Mouse (Mus musculus) stomach, postnatal 0 days (tissue): ENCODE results near the gene Chn1. TPM values are rescaled to one million over a fixed set of nuclear protein-coding genes. Genes with fewer than 3 reads are reported as not detected.

Experiments used
- ATAC-seq: fragments of 200-750 bp; cut with Nextera tagmentation; 2 replicates; pipeline ENCODE4 v1.8.0; 2017; ENCODE audit not compliant: low FRiP score, low TSS enrichment
- DNase-seq: peaks from one replicate; pipeline ENCODE4 v3.0.0-alpha.2; 2016; ENCODE audit warnings: low spot score
- H3K27ac ChIP-seq: fragments of 300-500 bp; sonication (generic); replicated peaks from 2 replicates; pipeline ENCODE4 v1.5.1; 2014; ENCODE audit warnings: mild to moderate bottlenecking, control low read depth
- H3K27me3 ChIP-seq: fragments of 300-500 bp; sonication (generic); 2 replicates; pipeline ENCODE4 v1.6.1; 2014; ENCODE audit warnings: low read length; ENCODE audit not compliant: control insufficient read depth, insufficient read depth
- H3K36me3 ChIP-seq: fragments of 300-500 bp; sonication (generic); 2 replicates; pipeline ENCODE4 v1.6.1; 2014; ENCODE audit warnings: low read length, mixed read lengths; ENCODE audit not compliant: control insufficient read depth, insufficient read depth
- H3K4me1 ChIP-seq: fragments of 300-500 bp; sonication (generic); replicated peaks from 2 replicates; pipeline ENCODE4 v1.6.1; 2014; ENCODE audit warnings: antibody characterized with exemption; ENCODE audit not compliant: control insufficient read depth, insufficient read depth
- H3K4me2 ChIP-seq: fragments of 300-500 bp; sonication (generic); replicated peaks from 2 replicates; pipeline ENCODE4 v1.6.1; 2014; ENCODE audit warnings: low read depth, mild to moderate bottlenecking, control low read depth, moderate library complexity
- H3K4me3 ChIP-seq: fragments of 300-500 bp; sonication (generic); 2 replicates; pipeline ENCODE4 v1.5.1; 2014; ENCODE audit warnings: low read depth, low read length, control low read depth
- H3K9ac ChIP-seq: fragments of 300-500 bp; sonication (generic); 2 replicates; pipeline ENCODE4 v1.6.1; 2014; ENCODE audit warnings: mild to moderate bottlenecking, low read length, control low read depth, mixed read lengths
- H3K9me3 ChIP-seq: fragments of 300-500 bp; sonication (generic); 2 replicates; pipeline ENCODE4 v1.6.1; 2016; ENCODE audit warnings: low read length; ENCODE audit not compliant: control insufficient read depth
- CTCF ChIP-seq: IDR thresholded peaks from 2 replicates; pipeline ENCODE4 v1.5.1; 2016; ENCODE audit warnings: antibody characterized with exemption, low read depth, mild to moderate bottlenecking, moderate library complexity
- EP300 ChIP-seq: optimal IDR thresholded peaks from 2 replicates; pipeline ENCODE3; 2016; ENCODE audit warnings: antibody characterized with exemption
- WGBS: fragments of 180-500 bp; shearing (Covaris S2); extraction: QIAGEN DNeasy Blood & Tissue Kit; methylation state at CpG from one replicate; pipeline ENCODE4 v1.1.7; 2014; 5-methylcytosine and 5-hydroxymethylcytosine counted together
- polyA plus RNA-seq: library from polyadenylated mRNA; unstranded; fragments of >200 nt; fragmentation: Nextera tagmentation; extraction: Ambion mirVana; gene quantifications from 2 replicates; pipeline ENCODE4 v1.2.1, GENCODE M21; 2015

Gene Chn1
- polyA plus RNA-seq, 1 experiment from 2014 or later: 7.4 TPM

DNA sequence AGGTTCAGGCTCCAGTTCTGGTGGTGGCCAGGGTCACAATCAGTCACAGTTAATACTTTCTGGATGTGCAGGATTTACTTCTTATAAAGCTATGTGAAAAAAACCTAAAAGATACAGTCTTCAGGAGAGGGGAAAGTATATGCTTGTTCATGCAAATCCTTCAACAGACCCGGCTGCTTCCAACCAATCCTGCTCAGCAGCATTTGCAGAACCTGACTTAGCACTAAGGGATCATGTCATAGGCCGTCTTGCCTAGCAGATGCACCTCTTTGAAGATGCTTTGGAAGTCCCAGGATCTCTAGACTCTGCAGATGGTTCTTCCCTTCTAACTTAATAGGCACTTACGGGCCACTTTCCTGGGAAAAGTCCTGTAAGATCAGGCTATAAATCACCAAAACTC lies 117.2 kb downstream of the Chn1 start:
- H3K27ac ChIP-seq: no peak overlapping the region
- DNase-seq (no peak), ATAC-seq (no peak)
- no peaks in the 10 kb centered on the region for H3K27me3 ChIP-seq
- H3K9me3 ChIP-seq: no peaks in the 10 kb centered on the region
- TF ChIP-seq CTCF (no peak), EP300 (no peak)
- H3K9ac ChIP-seq: no peak overlapping the region
- 77% methylated on average over 3 of the region's 3 CpGs for WGBS
- H3K36me3 ChIP-seq: no peaks in the 10 kb centered on the region
- H3K4me3 ChIP-seq: no peak overlapping the region
- H3K4me2 ChIP-seq: no peak overlapping the region
- H3K4me1 ChIP-seq: no peaks in the 10 kb centered on the region

DNA sequence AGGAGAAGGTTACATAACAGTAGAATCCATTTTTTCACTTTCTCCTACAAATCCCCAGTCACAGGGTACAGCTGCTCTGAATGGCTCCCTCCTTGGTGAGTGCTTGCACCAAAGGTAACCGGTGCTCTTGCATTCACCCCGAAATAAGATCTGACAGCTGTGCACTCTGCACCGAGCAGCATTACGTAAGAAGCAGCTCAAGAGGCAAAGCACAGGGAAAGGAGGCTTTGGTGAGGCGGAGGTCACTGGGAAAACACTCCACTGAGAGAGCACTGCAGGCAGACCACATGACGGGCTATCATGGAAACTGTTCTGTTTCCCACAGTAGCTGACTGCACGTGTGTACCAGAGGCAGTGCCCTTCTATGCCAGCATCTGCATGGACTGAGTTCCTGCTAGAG lies 118.0 kb downstream of the Chn1 start:
- no peaks in the 10 kb centered on the region for H3K27me3 ChIP-seq
- H3K9me3 ChIP-seq: no peaks in the 10 kb centered on the region
- 0 out of 2 replicates have a peak overlapping the region, but pooled peaks have one; percentile 13 for H3K27ac ChIP-seq
- no peak overlapping the region for H3K4me3 ChIP-seq
- 45% methylated on average over 7 of the region's 7 CpGs for WGBS
- DNase-seq: no peak
- no peaks in the 10 kb centered on the region for H3K36me3 ChIP-seq
- TF ChIP-seq CTCF: no peak
- no peak for TF ChIP-seq EP300
- H3K4me2 ChIP-seq: no peak overlapping the region
- H3K9ac ChIP-seq: no peak overlapping the region
- no peaks in the 10 kb centered on the region for H3K4me1 ChIP-seq
- peak; percentile 38; the same call in 1 of the 2 replicates for ATAC-seq

- Histone ChIP-seq H3K27me3 (no peaks in the 10 kb centered on the region), H3K27ac (no peak overlapping the region), H3K4me1 (no peaks in the 10 kb centered on the region), H3K4me2 (no peak overlapping the region), H3K4me3 (no peak overlapping the region), H3K36me3 (no peaks in the 10 kb centered on the region), H3K9me3 (no peaks in the 10 kb centered on the region), H3K9ac (no peak overlapping the region)
- TF ChIP-seq CTCF (no peak), EP300 (no peak)
- no peak for DNase-seq
- ATAC-seq: no peak
- 89% methylated on average over 4 of the region's 4 CpGs for WGBS
These were observed 119.5 kb downstream of the Chn1 start for GRCm38 (mm10) chr2:73655663-73656062.

- Histone ChIP-seq H3K4me2 (no peak overlapping the region), H3K27ac (no peak overlapping the region), H3K4me1 (no peaks in the 10 kb centered on the region), H3K9me3 (no peaks in the 10 kb centered on the region), H3K4me3 (no peak overlapping the region), H3K9ac (no peak overlapping the region), H3K27me3 (no peaks in the 10 kb centered on the region), H3K36me3 (no peaks in the 10 kb centered on the region)
- DNase-seq (no peak), ATAC-seq (no peak)
- TF ChIP-seq EP300 (no peak), CTCF (no peak)
- WGBS: 33% methylated on average over 1 of the region's 1 CpGs
These were observed 120.3 kb downstream of the Chn1 start for GRCm38 (mm10) chr2:73654892-73655243.

GRCm38 (mm10) chr2:73654059-73654891 lies 120.9 kb downstream of the Chn1 start:
- no peak overlapping the region for H3K9ac ChIP-seq
- H3K4me2 ChIP-seq: no peak overlapping the region
- no peak overlapping the region for H3K27ac ChIP-seq
- H3K27me3 ChIP-seq: no peaks in the 10 kb centered on the region
- TF ChIP-seq CTCF (no peak), EP300 (no peak)
- no peaks in the 10 kb centered on the region for H3K4me1 ChIP-seq
- H3K9me3 ChIP-seq: no peaks in the 10 kb centered on the region
- 40% methylated on average over 4 of the region's 4 CpGs for WGBS
- no peaks in the 10 kb centered on the region for H3K36me3 ChIP-seq
- DNase-seq (no peak), ATAC-seq (no peak)
- no peak overlapping the region for H3K4me3 ChIP-seq

DNA sequence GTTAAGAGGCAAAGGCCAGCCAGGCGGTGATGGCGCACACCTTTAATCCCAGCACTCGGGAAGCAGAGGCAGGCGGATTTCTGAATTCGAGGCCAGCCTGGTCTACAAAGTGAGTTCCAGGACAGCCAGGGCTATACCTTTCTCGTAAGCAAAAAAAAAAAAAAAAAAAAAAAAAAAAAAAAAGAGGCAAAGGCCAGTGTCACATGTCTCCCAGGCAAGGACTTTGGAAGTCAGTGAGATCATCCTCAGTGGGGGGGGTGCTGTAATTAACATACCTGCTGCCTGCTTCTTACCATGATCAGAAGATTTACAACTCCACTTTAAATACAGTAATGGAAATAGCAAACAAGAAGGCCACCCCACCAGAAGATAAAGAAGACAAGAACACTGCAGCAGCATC lies 137.5 kb downstream of the Chn1 start:
- no peak overlapping the region for H3K4me2 ChIP-seq
- H3K27ac ChIP-seq: no peak overlapping the region
- H3K36me3 ChIP-seq: no peaks in the 10 kb centered on the region
- H3K9me3 ChIP-seq: no peaks in the 10 kb centered on the region
- DNase-seq: no peak
- ATAC-seq: no peak
- TF ChIP-seq CTCF (no peak), EP300 (no peak)
- WGBS: 91% methylated on average over 6 of the region's 6 CpGs
- H3K4me1 ChIP-seq: no peaks in the 10 kb centered on the region
- H3K4me3 ChIP-seq: no peak overlapping the region
- no peak overlapping the region for H3K9ac ChIP-seq
- H3K27me3 ChIP-seq: no peaks in the 10 kb centered on the region
